In genomic region chr1:82560223-82560622, GRCm38 (mm10) we compare ENCODE assay signal across 13 mouse cellular contexts.
DNase-seq lines count a peak whose midpoint lies in the region.
"Had no signal": no experiment of that assay in that cellular context is flagged by ENCODE, and none has a peak within 500 bp of the region (broad histone marks: within the 10 kb centered on the region; RNA-seq: fewer than 3 reads in every experiment).

No protein-coding gene starts in this region.

- peak; percentile 38 for DNase-seq in frontal cortex, postnatal 36 days (ENCODE audit: low spot score in 2 of 2)
- no peak for DNase-seq in frontal cortex, postnatal 25 days (ENCODE audit: low spot score in 2 of 2)
- DNase-seq in right cerebral cortex, adult 18-20 months = peak; percentile 50
- no peak for DNase-seq in right cerebral cortex, postnatal 10 days (ENCODE audit: low spot score in 2 of 2)
- DNase-seq in testis, postnatal 14 days (ENCODE audit: low spot score) = peak; percentile 44
- DNase-seq in testis, postnatal 10 days (ENCODE audit: low spot score) = no peak
- DNase-seq: adrenal gland, postnatal 25 days; cerebellum, adult 2 months; cerebellum, postnatal 10 days; forebrain, postnatal 0 days; gastrocnemius, postnatal 36 days; heart, adult 18-20 months; heart, postnatal 14 days had no signal

Comparison
In these comparisons a context has a peak if more than half of its experiments do, and no peak if none do; other contexts are left out.
1. DNase-seq: peak in frontal cortex, postnatal 36 days (2 of 2), right cerebral cortex, adult 18-20 months (single experiment) and testis, postnatal 14 days (single experiment); none in frontal cortex, postnatal 25 days (0 of 2), right cerebral cortex, postnatal 10 days (0 of 2) and testis, postnatal 10 days (single experiment).